Mouse (Mus musculus): ENCODE results near the gene Aire.
"Not testable (repeated sequence)": the region's sequence is repeated elsewhere in the genome, so short reads cannot be mapped to it uniquely, and the experiment has no call there.

The Aire gene

DNA sequence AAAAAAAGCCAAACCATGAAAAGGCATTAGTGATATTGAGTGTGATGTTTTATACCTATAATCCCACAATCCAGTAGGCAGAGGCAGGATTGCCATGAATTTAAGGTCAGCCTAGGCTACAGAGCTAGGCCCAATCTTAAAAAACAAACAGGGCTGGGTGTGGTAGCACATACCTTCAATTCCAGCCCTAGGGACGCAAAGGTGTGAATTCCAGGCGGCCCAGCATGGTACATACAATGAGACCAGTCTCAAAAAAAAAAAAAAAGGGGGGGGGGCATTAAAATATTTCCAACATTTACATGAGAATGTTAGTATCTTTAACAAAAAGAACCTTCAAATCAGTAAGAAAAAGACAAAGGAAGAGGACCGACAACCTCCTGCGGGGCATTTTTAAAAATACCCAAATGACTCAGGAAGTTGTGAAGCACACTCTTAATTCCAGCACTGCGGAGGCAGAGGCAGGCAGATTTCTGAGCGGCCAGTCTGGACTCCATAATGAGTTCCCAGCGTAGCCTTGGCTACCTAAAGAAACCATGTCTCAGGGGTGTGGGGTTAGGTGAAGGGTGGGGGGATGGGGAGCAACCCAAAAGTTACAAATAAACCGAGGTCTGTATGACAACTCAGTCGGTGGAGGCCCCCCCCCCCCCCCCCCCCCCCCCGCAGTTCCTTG, 4.8 kb upstream of the Aire start:
- no peak for DNase-seq

DNA sequence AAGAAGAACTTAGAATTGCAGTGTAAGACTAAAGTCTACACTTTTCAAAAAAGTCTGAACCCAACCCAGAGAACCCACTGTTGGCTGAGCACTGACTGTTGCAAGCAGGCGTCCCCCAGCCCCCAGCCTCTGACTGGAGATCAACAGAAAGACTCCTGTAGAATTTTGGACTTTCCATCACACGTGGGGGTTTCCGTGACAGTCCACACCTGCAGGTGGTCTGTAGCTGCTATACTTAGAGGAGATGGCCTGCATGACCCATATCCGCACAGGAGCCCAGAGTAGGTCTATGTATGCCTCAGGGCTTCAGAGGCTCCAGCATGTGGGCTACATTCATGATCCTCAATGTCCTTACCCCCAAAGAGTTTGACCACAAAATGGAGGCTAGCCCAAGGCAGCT, 3.0 kb upstream of the Aire start:
- DNase-seq, result no peak

DNA sequence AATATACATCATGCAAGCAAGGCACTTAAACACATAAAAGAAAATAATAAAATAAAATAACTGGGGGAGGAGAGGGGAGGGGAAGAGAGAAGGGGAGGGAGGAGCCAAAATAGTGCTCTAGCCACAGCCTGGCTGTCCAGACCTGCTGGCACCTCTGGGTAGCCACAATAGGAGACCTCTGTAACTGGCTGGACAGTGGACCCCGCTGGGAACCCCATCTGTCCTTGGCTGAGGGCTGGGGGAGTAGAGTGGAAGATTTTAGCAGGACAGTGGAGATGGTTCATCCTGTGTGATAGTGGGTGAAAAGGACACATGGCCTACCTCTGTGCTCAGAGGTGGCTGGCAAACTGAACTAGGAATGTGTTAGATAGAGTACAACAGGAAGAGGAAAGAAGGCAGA, 1.1 kb upstream of the Aire start:
- DNase-seq, result no peak

DNA sequence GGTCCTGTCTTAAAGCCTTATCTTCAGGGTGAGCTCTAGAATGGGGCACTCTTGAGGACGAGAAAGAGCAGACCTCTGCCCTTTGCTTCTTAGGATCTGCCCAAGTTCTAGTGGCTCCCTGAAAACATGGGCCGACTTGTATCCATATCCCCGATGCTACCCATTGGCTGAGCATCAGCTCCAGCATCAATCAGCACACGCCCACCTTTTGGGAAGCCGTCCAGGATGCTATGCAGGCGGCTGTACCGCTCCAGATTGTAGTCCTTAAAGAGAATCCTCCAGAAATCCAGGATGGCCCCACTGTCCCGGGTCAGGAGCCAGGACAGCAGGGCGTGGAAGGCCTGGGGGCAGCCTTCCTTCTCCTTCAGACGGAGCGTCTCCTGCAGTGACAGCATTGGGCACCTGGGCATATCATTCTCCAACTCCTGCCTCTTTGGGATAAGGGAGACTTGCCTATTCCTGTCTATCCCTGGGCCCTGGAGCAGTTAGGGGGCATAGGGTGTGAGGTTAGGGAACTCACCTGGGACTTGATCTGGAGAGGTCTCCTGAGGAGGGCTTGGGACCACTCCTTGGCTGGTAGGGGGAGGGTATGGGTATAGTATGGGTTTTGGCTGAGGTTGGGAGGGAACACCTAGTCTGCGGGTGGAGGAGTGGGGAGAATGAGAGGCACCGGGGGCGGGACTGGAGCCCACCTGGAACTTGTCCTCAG, 559 bp downstream of the Aire start:
- no peak for DNase-seq

- DNase-seq, result no peak
These were observed 1.3 kb downstream of the Aire start for GRCm38 (mm10) chr10:78042096-78042495.

DNA sequence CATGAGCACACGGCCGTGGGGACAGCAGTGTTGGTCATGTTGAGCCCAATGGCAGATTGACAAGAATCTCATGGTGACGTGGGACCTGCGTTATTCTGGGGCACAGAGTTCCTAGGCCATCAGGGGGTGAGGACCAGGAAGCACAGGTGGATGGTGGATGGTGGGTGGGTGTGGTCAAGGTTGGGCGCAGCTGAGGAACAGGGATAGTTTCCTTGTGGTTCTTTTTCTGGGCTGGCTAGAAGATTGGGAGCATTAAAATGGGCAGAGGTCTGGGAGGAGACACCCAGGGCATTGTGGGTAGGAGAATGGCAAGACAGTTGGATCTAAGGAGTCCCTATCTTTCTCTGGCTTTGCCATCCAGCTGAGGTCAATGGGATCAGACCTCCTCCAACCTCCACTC, 1.8 kb downstream of the Aire start, which contains the start of gene Dnmt3l:
TSS of gene Dnmt3l (plus strand) at position 301 of the 400 bp plus-strand sequence.
- DNase-seq, result no peak

DNA sequence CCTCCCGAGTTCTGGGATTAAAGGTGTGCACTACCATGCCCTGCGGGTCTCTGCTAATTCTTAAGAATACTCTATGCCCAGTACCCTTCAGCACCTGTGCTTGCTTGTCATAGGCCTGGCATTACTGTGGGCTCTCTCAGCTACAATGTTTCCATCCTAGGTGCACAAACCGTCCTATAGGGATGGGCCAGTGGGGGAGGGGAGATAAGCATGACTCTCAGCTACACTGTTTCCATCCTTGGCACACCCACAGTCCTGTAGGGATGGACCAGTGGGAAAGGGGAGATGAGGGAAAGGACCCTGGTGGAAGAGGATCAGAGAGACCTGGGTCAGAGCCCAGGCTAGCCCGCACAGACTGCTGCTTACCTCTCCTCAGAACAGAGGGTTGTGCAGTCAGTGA, 6.3 kb downstream of the Aire start:
- DNase-seq, result no peak

GRCm38 (mm10) chr10:78031987-78032386, 11.4 kb downstream of the Aire start:
- DNase-seq, result no peak

GRCm38 (mm10) chr10:78029080-78029479, 14.3 kb downstream of the Aire start:
- no peak for DNase-seq

- peak; percentile 77 for DNase-seq
These were observed 15.3 kb downstream of the Aire start for GRCm38 (mm10) chr10:78028129-78028528.

DNA sequence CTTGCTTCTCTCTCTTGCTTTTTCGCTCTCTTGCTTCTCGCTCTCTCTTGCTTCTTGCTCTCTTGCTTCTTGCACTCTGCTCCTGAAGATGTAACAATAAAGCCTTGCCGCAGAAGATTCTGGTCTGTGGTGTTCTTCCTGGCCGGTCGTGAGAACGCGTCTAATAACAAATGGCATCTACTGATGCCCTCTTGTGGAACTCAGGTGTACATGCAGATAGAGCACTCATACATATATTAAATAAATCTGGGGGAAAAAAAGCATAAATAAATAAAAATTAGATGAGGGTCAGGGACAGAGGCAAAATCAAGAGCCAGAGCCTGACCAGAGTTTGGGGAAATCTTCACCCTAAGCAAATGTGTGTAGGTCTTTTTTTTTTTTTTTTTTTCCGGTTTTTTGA, 18.0 kb downstream of the Aire start:
- DNase-seq, result not testable (repeated sequence)

DNA sequence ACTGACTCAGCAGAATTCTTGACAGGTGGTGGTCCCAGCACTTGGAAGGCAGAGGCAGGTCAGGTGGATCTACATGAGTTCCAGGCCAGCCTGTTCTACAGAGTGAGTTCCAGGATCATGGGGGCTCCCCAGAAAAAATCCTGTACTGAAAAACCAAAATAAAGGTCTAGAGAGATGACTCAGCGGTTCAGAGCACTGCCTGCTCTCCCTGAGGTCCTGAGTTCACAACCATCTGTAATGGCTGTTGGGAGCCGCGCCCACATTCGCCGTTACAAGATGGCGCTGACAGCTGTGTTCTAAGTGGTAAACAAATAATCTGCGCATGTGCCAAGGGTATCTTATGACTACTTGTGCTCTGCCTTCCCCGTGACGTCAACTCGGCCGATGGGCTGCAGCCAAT, 23.4 kb downstream of the Aire start:
- not testable (repeated sequence) for DNase-seq

GRCm38 (mm10) chr10:78019291-78019690, 24.1 kb downstream of the Aire start:
- DNase-seq, result no peak

DNA sequence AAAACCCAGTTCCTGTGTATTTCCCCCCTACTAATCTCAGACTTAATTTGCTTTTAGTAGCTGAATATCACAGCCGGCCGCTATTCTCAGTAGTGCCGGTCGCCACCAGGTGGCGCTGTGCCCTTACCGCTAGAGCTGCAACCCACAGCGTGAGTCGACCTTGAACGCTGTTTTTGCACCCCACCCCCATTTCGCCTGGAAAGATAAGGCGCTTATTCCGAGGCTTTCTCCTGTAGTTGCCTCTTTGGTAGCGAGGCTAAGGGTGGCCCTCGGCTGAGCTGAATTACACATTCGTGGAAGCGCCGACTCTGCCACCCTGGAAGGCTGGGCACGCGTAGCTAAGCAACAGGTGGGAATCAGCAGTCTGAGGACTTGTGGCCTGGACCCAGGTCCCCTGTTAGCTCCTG, 24.6 kb downstream of the Aire start:
- peak; percentile 92 for DNase-seq

DNA sequence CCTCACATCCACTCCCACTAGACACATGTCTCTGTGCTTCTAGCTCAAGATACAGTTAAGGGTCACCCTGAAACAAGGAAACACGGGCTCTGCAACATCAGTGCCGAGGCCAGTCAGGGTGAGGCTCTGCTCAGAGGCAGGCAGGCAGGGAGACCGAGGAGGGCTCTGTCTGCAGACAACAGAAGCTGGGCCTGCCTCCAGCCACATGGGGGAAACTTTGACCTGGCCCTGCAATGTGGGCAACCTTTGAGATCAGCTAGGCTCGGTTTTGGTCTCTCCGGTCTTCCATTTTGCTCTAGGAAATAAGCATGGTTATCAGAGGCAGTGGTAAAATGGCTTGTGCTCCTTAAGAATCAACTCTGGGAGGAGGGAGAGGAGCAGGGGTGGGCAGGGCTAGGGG, 27.0 kb downstream of the Aire start:
- DNase-seq, result no peak

- no peak for DNase-seq
These were observed 27.9 kb downstream of the Aire start for GRCm38 (mm10) chr10:78015489-78015888.

DNA sequence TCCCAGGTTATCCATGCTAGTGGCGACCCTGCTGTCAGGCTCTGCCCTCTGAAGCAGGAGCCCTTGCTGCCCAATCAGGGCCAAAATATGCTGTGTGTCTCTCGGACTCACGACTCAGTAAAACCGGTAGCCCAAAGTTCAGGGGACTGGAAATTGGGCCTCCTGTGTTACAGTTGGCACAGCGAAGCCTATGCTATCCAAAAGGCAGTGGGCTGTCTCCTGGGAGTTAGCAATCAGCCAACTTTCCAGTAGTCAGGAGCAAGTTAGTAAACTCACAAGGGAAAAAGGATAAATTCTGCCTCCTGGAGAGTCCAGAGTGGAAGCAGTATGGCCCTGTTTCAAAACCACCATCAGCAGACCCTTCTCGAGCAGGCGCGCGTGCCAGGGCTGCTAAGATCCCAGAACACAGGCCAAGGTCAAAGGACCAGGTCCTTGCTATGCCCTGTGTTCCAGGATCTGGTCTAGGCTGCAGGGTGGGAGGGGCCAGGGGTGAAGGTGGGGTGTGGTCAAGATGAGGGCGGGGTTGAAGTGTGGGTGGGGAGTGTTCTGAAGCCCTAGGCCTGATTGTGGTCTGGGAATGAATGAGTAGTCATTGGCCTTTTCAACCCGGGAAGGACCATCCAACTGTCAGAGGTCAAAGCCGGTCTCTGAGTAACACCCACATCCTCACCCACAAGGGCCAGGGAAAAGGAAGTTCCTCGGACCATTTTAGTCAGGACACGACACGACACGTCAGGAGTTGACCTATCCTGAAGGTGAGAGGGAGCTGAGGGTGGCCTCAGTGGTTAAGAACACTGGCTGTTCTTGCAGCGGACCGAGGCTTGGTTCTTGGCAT, 30.5 kb downstream of the Aire start:
- DNase-seq, result no peak

- DNase-seq, result not testable (repeated sequence)
These were observed 32.3 kb downstream of the Aire start for GRCm38 (mm10) chr10:78011116-78011515.

- no peak for DNase-seq
These were observed 33.1 kb downstream of the Aire start for GRCm38 (mm10) chr10:78010335-78010734.

DNA sequence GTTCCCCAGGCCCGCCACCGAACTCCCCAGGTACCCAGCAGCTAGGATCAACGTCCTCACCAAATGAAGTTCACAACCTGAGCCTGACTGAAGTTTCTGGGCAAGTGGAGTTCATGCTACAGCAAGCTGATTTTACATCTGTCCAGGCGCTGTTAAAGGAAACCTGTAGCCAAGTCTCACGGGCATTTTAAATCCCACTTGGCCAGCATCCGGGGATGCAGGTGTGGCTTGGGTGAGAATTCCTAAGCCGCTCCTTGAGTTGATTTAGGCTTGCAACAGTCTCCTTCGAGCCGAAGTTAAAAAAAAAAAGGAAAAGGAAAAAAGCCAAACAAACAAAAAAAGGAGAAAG, 33.5 kb downstream of the Aire start, which contains the start of gene Pfkl:
TSS of gene Pfkl (minus strand) at position 139 of the 349 bp plus-strand sequence.
- DNase-seq, result no peak

GRCm38 (mm10) chr10:78009184-78009944, 34.0 kb downstream of the Aire start:
- DNase-seq, result peak; percentile 95

GRCm38 (mm10) chr10:78008169-78008568, 35.2 kb downstream of the Aire start:
- no peak for DNase-seq

DNA sequence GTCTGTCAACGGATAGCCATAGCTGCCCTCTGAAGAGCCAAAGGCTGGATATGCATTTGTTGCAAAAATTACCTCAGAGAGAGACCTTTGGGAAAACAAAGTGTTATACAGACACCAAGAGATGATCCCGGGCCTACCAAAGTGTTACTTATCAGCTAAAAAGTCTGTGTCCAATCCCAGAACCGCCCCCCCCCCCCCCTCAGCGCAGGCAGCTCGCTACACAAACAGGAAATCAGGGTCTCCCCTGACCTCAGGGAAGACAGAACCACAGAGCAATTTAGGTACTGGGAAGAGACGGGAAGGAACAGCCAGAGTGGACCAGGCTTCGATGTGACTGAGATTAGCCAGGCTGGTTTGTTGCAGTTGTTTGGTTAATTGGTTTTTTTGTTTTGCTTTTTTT, 36.2 kb downstream of the Aire start:
- no peak for DNase-seq
